Mouse (Mus musculus): ENCODE results near the gene Fez1.

- TF ChIP-seq CTCF (IDR thresholded peaks at IDR 0.05; ENCODE audit: extremely low read depth, insufficient read depth, low read length), result no peak
- no peak for TF ChIP-seq POLR2A (IDR thresholded peaks at IDR 0.05; ENCODE audit: extremely low read depth, insufficient read depth, low read length)
These were observed 54.6 kb downstream of the Fez1 start for GRCm38 (mm10) chr9:36876313-36876712.

All from cortical plate, adult 2 months (tissue).